Mouse (Mus musculus) embryonic facial prominence, embryonic 12.5 days (tissue): Measurements from ENCODE around the gene Atg10. TPM values are rescaled to one million over a fixed set of nuclear protein-coding genes. Genes with fewer than 3 reads are reported as not detected.
"Not testable (repeated sequence)": the region's sequence is repeated elsewhere in the genome, so short reads cannot be mapped to it uniquely, and the experiment has no call there.

Experiments used
- ATAC-seq: fragments of 200-750 bp; cut with Nextera tagmentation; 2 replicates; pipeline ENCODE4 v1.8.0; 2017; ENCODE audit not compliant: insufficient number of reproducible peaks, insufficient read depth, low FRiP score, low TSS enrichment
- H3K27ac ChIP-seq: fragments of 300-500 bp; sonication (generic); 2 replicates; pipeline ENCODE4 v1.5.1; 2016; ENCODE audit warnings: mild to moderate bottlenecking
- H3K27me3 ChIP-seq: fragments of 300-500 bp; sonication (generic); 2 replicates; pipeline ENCODE4 v1.6.1; 2016; ENCODE audit warnings: mild to moderate bottlenecking, moderate library complexity
- H3K36me3 ChIP-seq: fragments of 300-500 bp; sonication (generic); 2 replicates; pipeline ENCODE4 v1.6.1; 2016; ENCODE audit warnings: mild to moderate bottlenecking
- H3K4me1 ChIP-seq: fragments of 300-500 bp; sonication (generic); 2 replicates; pipeline ENCODE4 v1.6.1; 2016
- H3K4me2 ChIP-seq: fragments of 300-500 bp; sonication (generic); replicated peaks from 2 replicates; pipeline ENCODE4 v1.6.1; 2016; ENCODE audit warnings: mild to moderate bottlenecking, moderate library complexity
- H3K4me3 ChIP-seq: fragments of 300-500 bp; sonication (generic); 2 replicates; pipeline ENCODE4 v1.5.1; 2016; ENCODE audit warnings: mild to moderate bottlenecking
- H3K9ac ChIP-seq: fragments of 300-500 bp; sonication (generic); 2 replicates; pipeline ENCODE4 v1.6.1; 2016; ENCODE audit warnings: mild to moderate bottlenecking, moderate library complexity
- H3K9me3 ChIP-seq: fragments of 300-500 bp; sonication (generic); 2 replicates; pipeline ENCODE4 v1.6.1; 2016; ENCODE audit warnings: mild to moderate bottlenecking, moderate library complexity
- WGBS: fragments of 180-500 bp; shearing (Covaris S2); methylation state at CpG from one replicate; pipeline ENCODE4 v1.1.7; 2016; 5-methylcytosine and 5-hydroxymethylcytosine counted together
- polyA plus RNA-seq: library from polyadenylated mRNA; unstranded; fragments of >200 nt; fragmentation: Nextera tagmentation; extraction: Ambion mirVana; gene quantifications from 2 replicates; pipeline ENCODE4 v1.2.1, GENCODE M21; 2016

Gene Atg10
- polyA plus RNA-seq, 1 experiment from 2014 or later = 19.9 TPM

GRCm38 (mm10) chr13:90962836-90963760, 260.7 kb downstream of the Atg10 start:
- Histone ChIP-seq H3K9ac (no peak overlapping the region), H3K27me3 (no peaks in the 10 kb centered on the region), H3K9me3 (no peaks in the 10 kb centered on the region), H3K4me3 (no peak overlapping the region), H3K27ac (no peak overlapping the region), H3K36me3 (no peaks in the 10 kb centered on the region), H3K4me1 (0 out of 2 replicates have a peak, but pooled peaks cover 4% of the 10 kb centered on the region), H3K4me2 (no peak overlapping the region)
- ATAC-seq = no peak
- 55% methylated on average over 10 of the region's 10 CpGs for WGBS

GRCm38 (mm10) chr13:90960591-90960990, 263.2 kb downstream of the Atg10 start:
- ATAC-seq = no peak
- Histone ChIP-seq H3K4me2 (no peak overlapping the region), H3K27me3 (no peaks in the 10 kb centered on the region), H3K9ac (no peak overlapping the region), H3K4me1 (no peaks in the 10 kb centered on the region), H3K4me3 (no peak overlapping the region), H3K36me3 (no peaks in the 10 kb centered on the region), H3K27ac (no peak overlapping the region), H3K9me3 (no peaks in the 10 kb centered on the region)
- 91% methylated on average over 8 of the region's 8 CpGs for WGBS

- ATAC-seq = no peak
- no peaks in the 10 kb centered on the region for H3K27me3 ChIP-seq
- WGBS = 40% methylated on average over 2 of the region's 2 CpGs
These were observed 264.9 kb downstream of the Atg10 start for GRCm38 (mm10) chr13:90958894-90959293.

DNA sequence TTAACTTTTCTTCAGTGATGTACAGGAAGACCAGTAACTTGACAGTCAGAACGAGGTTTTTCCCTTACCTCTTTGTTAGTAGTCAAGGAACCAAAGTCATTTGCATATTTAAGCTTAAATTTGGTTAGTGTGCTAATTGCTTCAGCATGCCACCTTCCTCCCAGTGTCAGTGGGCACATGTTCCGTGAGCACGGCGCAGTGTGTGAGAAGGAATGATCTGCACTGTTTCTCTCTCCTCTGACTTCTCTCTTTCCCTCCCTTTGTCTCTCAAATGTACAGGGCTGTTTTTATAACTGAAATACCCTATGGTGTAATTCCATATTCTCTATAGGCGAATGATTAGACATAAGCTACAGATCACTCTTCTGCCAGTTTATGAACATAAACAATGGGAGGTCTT, 284.2 kb downstream of the Atg10 start:
- Histone ChIP-seq H3K9ac (no peak overlapping the region), H3K27me3 (no peaks in the 10 kb centered on the region), H3K9me3 (no peaks in the 10 kb centered on the region), H3K4me1 (no peaks in the 10 kb centered on the region), H3K27ac (no peak overlapping the region), H3K4me2 (no peak overlapping the region), H3K36me3 (no peaks in the 10 kb centered on the region), H3K4me3 (no peak overlapping the region)
- ATAC-seq = no peak
- 70% methylated on average over 5 of the region's 5 CpGs for WGBS

More at GRCm38 (mm10) chr13:90958894-90959293, 264.9 kb downstream of the Atg10 start:
- H3K4me1 ChIP-seq = no peaks in the 10 kb centered on the region
- no peak overlapping the region for H3K4me2 ChIP-seq
- no peak overlapping the region for H3K4me3 ChIP-seq
- no peak overlapping the region for H3K27ac ChIP-seq
- no peak overlapping the region for H3K9ac ChIP-seq
- no peaks in the 10 kb centered on the region for H3K9me3 ChIP-seq
- no peaks in the 10 kb centered on the region for H3K36me3 ChIP-seq

DNA sequence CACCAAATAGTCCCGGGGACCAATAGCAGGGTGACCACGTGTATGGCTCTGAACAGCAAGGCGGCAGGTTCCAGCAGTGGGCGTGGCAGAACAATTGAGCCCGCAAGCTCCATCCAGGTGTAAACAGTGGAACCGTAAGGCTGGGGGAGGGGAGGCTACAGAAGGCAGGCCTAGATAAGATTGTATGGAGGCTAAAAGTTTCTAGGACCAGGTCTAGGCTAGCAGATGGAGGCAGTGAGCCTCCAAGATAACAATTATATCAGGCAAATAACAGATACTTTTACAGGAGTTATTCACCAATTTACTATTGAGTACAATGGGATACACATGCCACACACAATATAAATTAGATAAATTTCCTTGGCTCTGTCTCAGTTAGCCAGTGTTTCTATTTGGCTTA, 284.6 kb downstream of the Atg10 start:
- no peak for ATAC-seq
- Histone ChIP-seq H3K36me3 (no peaks in the 10 kb centered on the region), H3K4me2 (no peak overlapping the region), H3K9ac (no peak overlapping the region), H3K9me3 (no peaks in the 10 kb centered on the region), H3K4me3 (no peak overlapping the region), H3K27ac (no peak overlapping the region), H3K27me3 (no peaks in the 10 kb centered on the region), H3K4me1 (no peaks in the 10 kb centered on the region)
- 63% methylated on average over 6 of the region's 6 CpGs for WGBS

DNA sequence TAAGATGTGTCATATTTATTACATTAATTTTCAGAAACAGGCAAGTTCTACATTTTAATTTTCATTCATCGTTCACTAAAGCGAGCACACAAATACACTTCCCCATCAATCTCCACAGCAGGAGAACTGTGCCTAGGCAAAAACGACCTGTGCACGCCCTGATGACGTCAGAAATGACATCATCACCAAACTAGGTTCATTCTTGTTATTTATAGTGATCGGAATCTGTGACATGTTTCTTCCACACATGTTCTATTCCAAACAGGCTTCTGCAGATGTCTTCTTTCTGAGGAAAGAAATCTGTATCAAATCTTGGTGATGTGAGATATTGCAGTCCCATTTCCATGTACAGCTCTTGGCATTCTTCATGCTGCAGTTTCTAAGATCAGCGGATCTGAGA, 287.9 kb downstream of the Atg10 start:
- H3K9ac ChIP-seq = no peak overlapping the region
- no peaks in the 10 kb centered on the region for H3K9me3 ChIP-seq
- no peaks in the 10 kb centered on the region for H3K4me1 ChIP-seq
- H3K4me3 ChIP-seq = no peak overlapping the region
- 81% methylated on average over 7 of the region's 7 CpGs for WGBS
- H3K27ac ChIP-seq = no peak overlapping the region
- ATAC-seq = no peak
- H3K4me2 ChIP-seq = no peak overlapping the region
- no peaks in the 10 kb centered on the region for H3K27me3 ChIP-seq
- no peaks in the 10 kb centered on the region for H3K36me3 ChIP-seq

- Histone ChIP-seq H3K4me3 (no peak overlapping the region), H3K4me1 (no peaks in the 10 kb centered on the region), H3K36me3 (peaks cover 4% of the 10 kb centered on the region; the same call in 1 of the 2 replicates), H3K27me3 (no peaks in the 10 kb centered on the region), H3K9ac (no peak overlapping the region), H3K27ac (no peak overlapping the region), H3K9me3 (no peaks in the 10 kb centered on the region), H3K4me2 (no peak overlapping the region)
- no peak for ATAC-seq
- WGBS = 64% methylated on average over 3 of the region's 3 CpGs
These were observed 290.5 kb downstream of the Atg10 start for GRCm38 (mm10) chr13:90933256-90933655.

DNA sequence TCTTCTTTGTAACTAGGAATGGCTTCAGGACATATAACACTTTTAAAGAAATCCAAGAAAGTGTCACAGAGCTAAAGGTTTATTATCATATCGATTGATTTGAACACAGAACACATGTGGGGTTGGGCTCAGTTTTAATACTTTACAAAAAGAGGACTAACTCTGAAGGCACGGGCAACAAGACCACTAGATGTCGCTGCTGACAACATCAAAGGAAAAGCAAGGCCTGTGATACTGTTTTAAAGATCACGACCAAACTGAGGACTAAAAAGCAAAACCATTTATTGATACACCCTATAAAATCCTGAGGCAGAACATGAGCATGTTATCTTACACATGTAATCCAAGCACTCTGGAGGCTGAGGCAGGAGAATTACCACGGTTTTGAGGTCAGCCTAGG, 293.9 kb downstream of the Atg10 start:
- Histone ChIP-seq H3K27me3 (no peaks in the 10 kb centered on the region), H3K9ac (no peak overlapping the region), H3K9me3 (no peaks in the 10 kb centered on the region), H3K27ac (no peak overlapping the region), H3K36me3 (peaks cover 35% of the 10 kb centered on the region), H3K4me1 (no peaks in the 10 kb centered on the region), H3K4me3 (no peak overlapping the region), H3K4me2 (no peak overlapping the region)
- WGBS = 21% methylated on average over 5 of the region's 5 CpGs
- no peak for ATAC-seq

DNA sequence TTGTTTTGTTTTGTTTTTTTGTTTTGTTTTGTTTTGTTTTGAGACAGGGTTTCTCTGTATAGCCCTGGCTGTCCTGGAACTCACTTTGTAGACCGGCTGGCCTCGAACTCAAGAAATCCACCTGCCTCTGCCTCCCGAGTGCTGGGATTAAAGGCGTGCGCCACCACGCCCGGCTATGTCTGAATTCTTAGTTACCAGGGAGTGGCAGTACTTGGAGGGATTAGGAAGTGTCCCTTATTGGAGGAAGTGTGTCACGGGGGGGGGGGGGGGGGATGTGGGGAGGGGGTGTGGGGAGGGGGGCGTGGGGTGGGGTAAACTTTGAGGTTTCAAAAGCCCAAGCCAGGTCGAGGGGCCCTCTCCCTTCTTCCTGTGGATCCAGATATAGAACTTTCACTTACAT, 295.5 kb downstream of the Atg10 start:
- H3K4me3 ChIP-seq, H3K4me1 ChIP-seq, H3K9ac ChIP-seq, H3K9me3 ChIP-seq, H3K27ac ChIP-seq, H3K27me3 ChIP-seq, ATAC-seq, H3K4me2 ChIP-seq: not testable (repeated sequence)
- peaks cover 37% of the 10 kb centered on the region for H3K36me3 ChIP-seq
- WGBS = 89% methylated on average over 9 of the region's 10 CpGs

DNA sequence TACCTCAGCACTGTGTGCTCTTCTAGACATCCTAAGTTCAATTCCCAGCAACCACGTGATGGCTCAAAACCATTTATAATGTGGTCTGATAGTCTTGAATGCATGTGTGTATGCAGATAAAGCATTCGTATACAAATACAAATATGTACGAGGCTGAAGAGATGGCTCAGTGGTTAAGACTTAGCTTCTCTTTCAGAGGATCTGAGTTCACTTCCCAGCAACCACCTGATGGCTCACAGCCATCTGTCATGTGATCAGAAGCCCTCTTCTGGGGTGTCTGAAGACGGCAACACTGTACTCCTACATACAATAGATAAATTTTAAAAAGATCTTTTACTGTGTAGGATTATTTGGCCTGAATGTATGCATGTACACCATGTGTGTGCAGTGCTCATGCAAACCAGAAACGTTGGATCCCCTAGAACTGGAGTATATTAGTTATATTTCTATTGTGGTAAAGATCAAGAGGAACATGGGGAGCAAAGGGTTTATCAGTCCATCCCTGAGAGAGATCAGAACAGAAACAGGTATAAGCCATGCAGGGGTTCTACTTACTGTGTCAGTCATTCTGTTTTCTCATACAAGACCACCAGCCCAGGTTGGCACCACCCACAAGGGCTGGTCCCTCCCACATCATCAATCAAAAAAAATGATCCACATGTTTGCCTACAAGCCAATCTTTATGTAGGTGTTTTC, 296.7 kb downstream of the Atg10 start:
- 82% methylated on average over 5 of the region's 5 CpGs for WGBS
- no peak overlapping the region for H3K4me2 ChIP-seq
- H3K4me3 ChIP-seq = no peak overlapping the region

GRCm38 (mm10) chr13:90926125-90926765, 297.5 kb downstream of the Atg10 start:
- peaks cover 37% of the 10 kb centered on the region for H3K36me3 ChIP-seq
- 79% methylated on average over 7 of the region's 7 CpGs for WGBS
- no peak overlapping the region for H3K27ac ChIP-seq
- ATAC-seq = no peak
- 0 out of 2 replicates have a peak, but pooled peaks cover 4% of the 10 kb centered on the region for H3K4me1 ChIP-seq
- no peak overlapping the region for H3K4me3 ChIP-seq
- no peaks in the 10 kb centered on the region for H3K27me3 ChIP-seq
- H3K4me2 ChIP-seq = no peak overlapping the region
- H3K9me3 ChIP-seq = no peaks in the 10 kb centered on the region
- H3K9ac ChIP-seq = no peak overlapping the region

More for the DNA sequence above, 296.7 kb downstream of the Atg10 start:
- no peak for ATAC-seq
- no peaks in the 10 kb centered on the region for H3K27me3 ChIP-seq
- H3K4me1 ChIP-seq = 0 out of 2 replicates have a peak, but pooled peaks cover 4% of the 10 kb centered on the region
- H3K9ac ChIP-seq = no peak overlapping the region
- H3K9me3 ChIP-seq = no peaks in the 10 kb centered on the region
- peaks cover 37% of the 10 kb centered on the region for H3K36me3 ChIP-seq
- no peak overlapping the region for H3K27ac ChIP-seq
